In the genomic region with DNA sequence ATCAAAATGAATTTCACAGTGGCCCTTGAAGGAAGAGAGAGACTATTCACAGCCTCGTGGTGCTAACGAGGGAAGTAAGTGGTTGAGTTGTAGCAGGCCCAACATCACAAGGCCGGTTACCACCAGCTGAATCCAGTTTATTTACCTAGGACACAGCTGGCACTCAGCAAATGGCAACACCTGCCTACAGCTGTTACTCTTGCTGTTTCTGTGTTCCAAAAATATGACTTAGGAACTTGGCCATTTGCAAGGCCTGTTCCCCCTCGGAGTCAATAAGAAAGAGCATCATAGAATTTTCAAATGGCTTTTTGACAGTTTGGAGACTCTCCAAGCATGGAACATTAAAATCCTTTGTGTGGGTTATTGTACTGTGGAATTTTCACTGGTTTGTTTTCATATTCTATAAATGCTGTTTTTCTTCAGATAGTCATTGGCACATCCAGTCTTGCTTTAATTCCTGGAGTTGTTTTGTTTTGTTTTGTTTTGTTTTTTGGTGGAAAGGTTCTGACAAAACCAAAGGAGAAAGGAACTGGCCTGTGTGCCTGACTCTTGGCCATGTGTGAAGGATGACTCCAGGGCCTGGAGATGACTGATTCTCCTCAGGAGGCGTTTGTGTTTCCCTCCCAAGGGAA, we compare ENCODE assay signal across 23 mouse cellular contexts. TPM values are rescaled to one million over a fixed set of nuclear protein-coding genes. Genes with fewer than 3 reads are reported as not detected.
DNase-seq lines count a peak whose midpoint lies in the region; ATAC-seq and TF ChIP-seq lines count a peak whose summit lies in the region.
"Had no signal": no experiment of that assay in that cellular context is flagged by ENCODE, and none has a peak within 500 bp of the region (broad histone marks: within the 10 kb centered on the region; RNA-seq: fewer than 3 reads in every experiment).

No protein-coding gene starts in this region.

- peak; percentile 22 for DNase-seq in heart, postnatal 4 days
- peak; percentile 11 for DNase-seq in limb, embryonic 14.5 days (ENCODE audit: low spot score)
- no peak for DNase-seq in limb, embryonic 10.5 days (ENCODE audit: low spot score)
- no peak for DNase-seq in stomach, postnatal 0 days (ENCODE audit: low spot score)
- no peak for DNase-seq in cerebellum, adult 9-10 months
- DNase-seq: adrenal gland, adult 8-10 months; cerebellum, adult 11-12 months; cerebellum, postnatal 25 days; gastrocnemius, postnatal 10 days; right cerebral cortex, postnatal 14 days; thymus, postnatal 14 days had no signal

- TF ChIP-seq EP300 in stomach, postnatal 0 days (optimal IDR thresholded peaks at IDR 0.05), result no peak

- ATAC-seq in heart, embryonic 11.5 days (replicated peaks; ENCODE audit: insufficient number of reproducible peaks, low FRiP score, low TSS enrichment), result no peak
- ATAC-seq in limb, embryonic 14.5 days (ENCODE audit: low FRiP score, low read depth), result no peak
- ATAC-seq in stomach, embryonic 15.5 days (ENCODE audit: insufficient read depth, low FRiP score, low read depth), result no peak
- ATAC-seq in stomach, postnatal 0 days (ENCODE audit: low FRiP score, low TSS enrichment), result no peak
- ATAC-seq: forebrain, embryonic 14.5 days; hindbrain, embryonic 16.5 days; midbrain, embryonic 15.5 days had no signal

- no peaks in the 10 kb centered on the region for H3K27me3 ChIP-seq in heart, embryonic 11.5 days (ENCODE audit: control insufficient read depth, insufficient read depth, low read length)
- H3K27me3 ChIP-seq in limb, embryonic 14.5 days (ENCODE audit: control insufficient read depth, insufficient read depth, low read length), result no peaks in the 10 kb centered on the region
- H3K27me3 ChIP-seq in limb, embryonic 10.5 days (ENCODE audit: low read depth, poor library complexity, severe bottlenecking), result 0 out of 2 replicates have a peak, but pooled peaks cover 8% of the 10 kb centered on the region
- no peaks in the 10 kb centered on the region for H3K27me3 ChIP-seq in stomach, embryonic 15.5 days (replicated peaks)
- H3K27me3 ChIP-seq in stomach, postnatal 0 days (ENCODE audit: control insufficient read depth, insufficient read depth, low read length), result no peaks in the 10 kb centered on the region
- H3K27me3 ChIP-seq: intestine, embryonic 15.5 days; midbrain, embryonic 15.5 days; neural tube, embryonic 12.5 days had no signal

- H3K9ac ChIP-seq in heart, embryonic 11.5 days (ENCODE audit: low read depth, low read length), result no peak overlapping the region
- H3K9ac ChIP-seq in limb, embryonic 14.5 days (ENCODE audit: low read depth, low read length, severe bottlenecking), result no peak overlapping the region
- no peak overlapping the region for H3K9ac ChIP-seq in stomach, embryonic 15.5 days
- no peak overlapping the region for H3K9ac ChIP-seq in stomach, postnatal 0 days (ENCODE audit: low read length)
- H3K9ac ChIP-seq: embryonic facial prominence, embryonic 13.5 days; intestine, embryonic 15.5 days; limb, embryonic 13.5 days; liver, embryonic 14.5 days; midbrain, embryonic 15.5 days; neural tube, embryonic 12.5 days had no signal

- H3K4me3 ChIP-seq in heart, embryonic 11.5 days (ENCODE audit: low read depth, low read length), result no peak overlapping the region
- H3K4me3 ChIP-seq in limb, embryonic 14.5 days (replicated peaks; ENCODE audit: low read length), result no peak overlapping the region
- H3K4me3 ChIP-seq in limb, embryonic 10.5 days, result no peak overlapping the region
- no peak overlapping the region for H3K4me3 ChIP-seq in stomach, embryonic 15.5 days (replicated peaks)
- no peak overlapping the region for H3K4me3 ChIP-seq in stomach, postnatal 0 days (ENCODE audit: low read depth, low read length)
- H3K4me3 ChIP-seq: embryonic facial prominence, embryonic 13.5 days; hindbrain, embryonic 10.5 days; intestine, embryonic 15.5 days; limb, embryonic 13.5 days; megakaryocyte, embryonic 14.5 days; midbrain, embryonic 15.5 days; neural tube, embryonic 12.5 days had no signal

- H3K36me3 ChIP-seq in heart, embryonic 11.5 days (ENCODE audit: control insufficient read depth, insufficient read depth, low read length), result no peaks in the 10 kb centered on the region
- no peaks in the 10 kb centered on the region for H3K36me3 ChIP-seq in limb, embryonic 14.5 days (ENCODE audit: control insufficient read depth, insufficient read depth, low read length)
- H3K36me3 ChIP-seq in limb, embryonic 10.5 days, result no peaks in the 10 kb centered on the region
- no peaks in the 10 kb centered on the region for H3K36me3 ChIP-seq in stomach, embryonic 15.5 days
- H3K36me3 ChIP-seq in stomach, postnatal 0 days (ENCODE audit: control insufficient read depth, insufficient read depth, low read length), result no peaks in the 10 kb centered on the region; the same call in 1 of the 2 replicates
- H3K36me3 ChIP-seq: embryonic facial prominence, embryonic 13.5 days; hindbrain, embryonic 10.5 days; intestine, embryonic 15.5 days; limb, embryonic 13.5 days; midbrain, embryonic 15.5 days; neural tube, embryonic 12.5 days had no signal

- WGBS in heart, embryonic 11.5 days (ENCODE audit: insufficient replicate concordance), result 59% methylated on average over 5 of the region's 5 CpGs
- 42% methylated on average over 5 of the region's 5 CpGs for WGBS in limb, embryonic 14.5 days
- 59% methylated on average over 5 of the region's 5 CpGs for WGBS in limb, embryonic 10.5 days
- 43% methylated on average over 5 of the region's 5 CpGs for WGBS in stomach, embryonic 15.5 days
- 35% methylated on average over 5 of the region's 5 CpGs for WGBS in stomach, postnatal 0 days

- no peaks in the 10 kb centered on the region for H3K9me3 ChIP-seq in heart, embryonic 11.5 days (replicated peaks; ENCODE audit: control insufficient read depth, low read length)
- no peaks in the 10 kb centered on the region for H3K9me3 ChIP-seq in limb, embryonic 14.5 days (ENCODE audit: control insufficient read depth, low read length)
- H3K9me3 ChIP-seq in limb, embryonic 10.5 days (replicated peaks), result no peaks in the 10 kb centered on the region
- no peaks in the 10 kb centered on the region for H3K9me3 ChIP-seq in stomach, embryonic 15.5 days
- no peaks in the 10 kb centered on the region for H3K9me3 ChIP-seq in stomach, postnatal 0 days (ENCODE audit: control insufficient read depth, low read length)
- H3K9me3 ChIP-seq: embryonic facial prominence, embryonic 13.5 days; hindbrain, embryonic 10.5 days; intestine, embryonic 15.5 days; limb, embryonic 13.5 days; megakaryocyte, embryonic 14.5 days; midbrain, embryonic 15.5 days; neural tube, embryonic 12.5 days had no signal

- peaks cover 16% of the 10 kb centered on the region; the same call in 1 of the 2 replicates for H3K4me1 ChIP-seq in heart, embryonic 11.5 days (ENCODE audit: control insufficient read depth, insufficient read depth, low read length)
- peaks cover 5% of the 10 kb centered on the region; the same call in 1 of the 2 replicates for H3K4me1 ChIP-seq in limb, embryonic 14.5 days (ENCODE audit: control insufficient read depth, insufficient read depth, low read length)
- peaks cover 11% of the 10 kb centered on the region; the same call in 1 of the 2 replicates for H3K4me1 ChIP-seq in limb, embryonic 10.5 days
- peaks cover 16% of the 10 kb centered on the region; the same call in 1 of the 2 replicates for H3K4me1 ChIP-seq in stomach, embryonic 15.5 days
- H3K4me1 ChIP-seq in stomach, postnatal 0 days (replicated peaks; ENCODE audit: control insufficient read depth, insufficient read depth), result no peaks in the 10 kb centered on the region
- H3K4me1 ChIP-seq: neural tube, embryonic 12.5 days had no signal

- H3K27ac ChIP-seq in heart, embryonic 11.5 days (ENCODE audit: low read depth, low read length), result no peak overlapping the region
- no peak overlapping the region for H3K27ac ChIP-seq in limb, embryonic 14.5 days (replicated peaks; ENCODE audit: low read depth, low read length)
- no peak overlapping the region for H3K27ac ChIP-seq in limb, embryonic 10.5 days
- peak overlapping the region; percentile 32; the same call in 1 of the 2 replicates for H3K27ac ChIP-seq in stomach, embryonic 15.5 days
- no peak overlapping the region; the same call in 1 of the 2 replicates for H3K27ac ChIP-seq in stomach, postnatal 0 days (replicated peaks)
- H3K27ac ChIP-seq: embryonic facial prominence, embryonic 13.5 days; hindbrain, embryonic 10.5 days; intestine, embryonic 15.5 days; limb, embryonic 13.5 days; liver, embryonic 14.5 days; midbrain, embryonic 15.5 days; neural tube, embryonic 12.5 days had no signal

- no peak for TF ChIP-seq CTCF in stomach, postnatal 0 days (IDR thresholded peaks at IDR 0.05; ENCODE audit: low read depth)

- no peak overlapping the region for H3K4me2 ChIP-seq in heart, embryonic 11.5 days
- H3K4me2 ChIP-seq in limb, embryonic 14.5 days (replicated peaks; ENCODE audit: low read depth, low read length, severe bottlenecking), result no peak overlapping the region
- H3K4me2 ChIP-seq in stomach, embryonic 15.5 days, result no peak overlapping the region
- H3K4me2 ChIP-seq in stomach, postnatal 0 days (replicated peaks; ENCODE audit: low read depth), result no peak overlapping the region
- H3K4me2 ChIP-seq: embryonic facial prominence, embryonic 13.5 days; intestine, embryonic 15.5 days; limb, embryonic 13.5 days; midbrain, embryonic 15.5 days; neural tube, embryonic 12.5 days had no signal

- TF ChIP-seq POLR2A in limb, embryonic 14.5 days (IDR thresholded peaks at IDR 0.05; ENCODE audit: borderline replicate concordance, extremely low read depth, insufficient read depth, insufficient read length), result no peak

RNA-seq across cellular contexts. Expression of gene Edem3, which starts 44.6 kb away (rescaled TPM):
- 10 to 100 TPM; 21.8 to 24.2 TPM for total RNA-seq in heart, postnatal 4 days (2021)
- 18.3 and 23.0 TPM in 2 replicates for polyA plus RNA-seq in heart, embryonic 11.5 days (2014; fragmentation: Nextera tagmentation; extraction: Ambion mirVana)
- 17.4 and 18.6 TPM in 2 replicates for polyA plus RNA-seq in limb, embryonic 14.5 days (2012; rRNA removed)
- 27.0 and 28.1 TPM in 2 replicates for polyA plus RNA-seq in limb, embryonic 14.5 days (2014; fragmentation: Nextera tagmentation; extraction: Ambion mirVana)
- polyA plus RNA-seq in limb, embryonic 10.5 days (2016; fragmentation: Nextera tagmentation; extraction: Ambion mirVana), result 12.9 and 17.4 TPM in 2 replicates
- polyA plus RNA-seq in stomach, embryonic 15.5 days (2015; fragmentation: Nextera tagmentation; extraction: Ambion mirVana), result 15.7 and 18.3 TPM in 2 replicates
- 7.2 and 7.5 TPM in 2 replicates for polyA plus RNA-seq in stomach, postnatal 0 days (2015; fragmentation: Nextera tagmentation; extraction: Ambion mirVana)

Comparison
In these comparisons a context has a peak if more than half of its experiments do, and no peak if none do; other contexts are left out.
1. DNase-seq: peak in heart, postnatal 4 days (single experiment) and limb, embryonic 14.5 days (single experiment); none in limb, embryonic 10.5 days (single experiment), stomach, postnatal 0 days (single experiment) and cerebellum, adult 9-10 months (single experiment).